Mouse (Mus musculus) right cerebral cortex, adult 18-20 months (tissue): ENCODE measurements at regions not wholly inside any gene's neighbourhood (a gene's known extent, or its start where the extent isn't known, plus 50 kb on each side); places are given as distances from the start of the nearest gene placed in this dataset.
"Not testable (repeated sequence)": the region's sequence is repeated elsewhere in the genome, so short reads cannot be mapped to it uniquely, and the experiment has no call there.

Experiments used
- DNase-seq: peaks from one replicate; pipeline ENCODE4 v3.0.0; 2022; ENCODE audit warnings: mixed read lengths

DNA sequence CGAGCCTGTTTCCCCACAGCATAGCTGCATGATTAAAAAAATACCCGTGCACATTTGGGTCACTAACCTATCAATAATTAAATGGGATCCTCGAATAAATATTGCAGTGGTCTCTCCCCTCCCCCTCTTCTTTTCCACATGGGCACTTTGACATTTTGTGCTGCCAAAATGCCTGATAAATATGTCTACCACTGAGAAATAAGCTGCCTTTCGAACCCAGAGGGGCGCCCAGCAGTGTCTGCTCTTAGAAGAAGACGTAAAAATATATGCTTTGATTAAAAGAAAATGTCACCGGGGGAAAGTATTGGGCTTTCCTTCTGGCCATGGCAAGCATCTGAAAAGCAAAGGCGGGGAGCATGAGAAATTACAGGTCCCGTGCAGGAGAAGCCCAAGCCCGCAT lies 152.6 kb upstream of the Frmd4a start:
- DNase-seq: no peak

GRCm38 (mm10) chr2:3866736-3867135 lies 150.8 kb upstream of the Frmd4a start:
- not testable (repeated sequence) for DNase-seq

DNA sequence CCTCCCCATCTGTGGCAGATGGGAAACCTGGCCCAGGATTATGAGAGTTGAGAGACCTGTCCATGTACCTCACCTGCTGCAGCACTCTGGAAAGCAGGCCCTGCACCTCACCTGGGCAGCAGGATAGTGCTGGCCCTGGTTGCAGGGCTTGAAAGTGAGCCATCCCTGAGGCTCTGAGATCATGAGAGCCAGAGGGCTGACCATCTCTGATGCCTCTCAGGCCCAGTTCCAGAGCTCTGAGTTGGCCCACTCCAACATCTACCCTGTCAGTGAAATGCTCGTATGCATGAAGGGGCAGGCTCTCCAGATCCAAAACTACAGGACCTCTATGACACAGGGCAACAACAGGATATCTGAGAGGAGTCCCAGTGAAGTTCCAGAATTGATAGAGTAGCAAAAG lies 147.8 kb upstream of the Frmd4a start:
- no peak for DNase-seq

GRCm38 (mm10) chr2:3871748-3872147 lies 145.8 kb upstream of the Frmd4a start:
- no peak for DNase-seq

GRCm38 (mm10) chr2:3887000-3887399 lies 130.5 kb upstream of the Frmd4a start:
- no peak for DNase-seq

DNA sequence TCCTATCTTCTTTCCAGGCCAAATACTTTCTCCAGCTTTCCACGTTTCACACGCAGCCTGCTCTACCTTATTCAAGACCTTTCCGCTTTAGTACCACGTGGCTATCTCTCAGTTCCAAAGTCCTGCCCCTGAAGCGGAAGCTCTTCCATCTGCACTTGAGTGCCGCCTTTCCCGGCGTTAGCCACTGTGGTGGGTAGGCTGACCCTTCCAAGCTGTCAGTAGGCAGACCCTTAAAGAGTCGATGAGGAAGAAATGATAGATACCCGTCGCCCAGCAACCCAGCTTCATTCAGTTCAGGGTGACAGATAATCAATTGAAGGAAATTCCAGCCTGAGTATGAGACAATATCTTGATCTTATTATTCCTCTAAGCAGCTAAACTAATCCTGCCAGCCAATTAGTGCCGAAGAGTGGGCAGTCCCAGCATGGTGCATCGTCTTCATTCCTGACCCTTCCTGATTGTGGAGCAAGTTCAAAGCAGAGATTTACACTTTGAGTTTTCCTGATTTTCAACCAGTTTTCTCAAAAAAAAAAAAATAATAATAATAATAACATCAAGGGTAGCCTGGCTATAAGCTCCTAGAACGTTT lies 129.6 kb upstream of the Frmd4a start:
- no peak for DNase-seq

GRCm38 (mm10) chr2:3889381-3889780 lies 128.1 kb upstream of the Frmd4a start:
- no peak for DNase-seq

DNA sequence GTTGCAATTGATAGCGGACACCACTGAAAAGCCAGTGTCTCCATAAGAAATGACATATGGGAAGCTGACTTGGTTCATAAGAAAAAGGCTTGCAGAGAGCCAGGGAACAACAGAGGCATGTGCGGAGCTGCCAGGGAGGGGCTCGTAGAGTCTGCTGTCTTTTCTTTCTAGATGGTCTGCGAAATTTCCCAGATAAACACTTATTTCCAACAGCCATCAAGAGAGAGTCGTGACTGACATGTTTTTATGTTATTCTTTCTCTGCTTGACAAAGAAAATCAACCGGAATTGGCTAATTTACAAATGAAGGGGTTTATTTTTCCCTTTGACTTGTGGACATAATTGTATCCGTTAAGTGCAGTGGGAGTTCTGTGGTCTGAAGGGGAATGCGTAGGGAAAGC lies 127.1 kb upstream of the Frmd4a start:
- no peak for DNase-seq

DNA sequence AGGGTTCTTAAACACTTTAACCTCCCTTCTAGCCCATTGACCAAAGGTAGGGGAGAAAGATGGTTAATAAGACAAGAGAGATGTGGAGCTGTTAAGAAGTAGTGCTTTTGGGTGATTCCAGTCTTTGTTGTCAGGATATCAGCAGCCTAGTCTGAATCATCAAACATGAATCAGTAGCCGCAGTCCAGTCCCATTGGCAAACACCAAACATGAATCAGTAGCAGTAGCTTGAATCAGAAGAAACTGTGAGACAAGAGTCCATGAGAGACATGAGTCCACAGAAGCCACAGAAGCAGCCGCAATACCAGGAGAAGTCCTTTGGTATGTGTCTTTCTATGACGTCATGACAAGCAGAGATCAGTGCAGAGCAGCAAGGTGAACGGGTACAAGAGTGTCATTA lies 110.5 kb upstream of the Frmd4a start:
- DNase-seq: no peak

GRCm38 (mm10) chr2:3908192-3908591 lies 109.3 kb upstream of the Frmd4a start:
- no peak for DNase-seq

DNA sequence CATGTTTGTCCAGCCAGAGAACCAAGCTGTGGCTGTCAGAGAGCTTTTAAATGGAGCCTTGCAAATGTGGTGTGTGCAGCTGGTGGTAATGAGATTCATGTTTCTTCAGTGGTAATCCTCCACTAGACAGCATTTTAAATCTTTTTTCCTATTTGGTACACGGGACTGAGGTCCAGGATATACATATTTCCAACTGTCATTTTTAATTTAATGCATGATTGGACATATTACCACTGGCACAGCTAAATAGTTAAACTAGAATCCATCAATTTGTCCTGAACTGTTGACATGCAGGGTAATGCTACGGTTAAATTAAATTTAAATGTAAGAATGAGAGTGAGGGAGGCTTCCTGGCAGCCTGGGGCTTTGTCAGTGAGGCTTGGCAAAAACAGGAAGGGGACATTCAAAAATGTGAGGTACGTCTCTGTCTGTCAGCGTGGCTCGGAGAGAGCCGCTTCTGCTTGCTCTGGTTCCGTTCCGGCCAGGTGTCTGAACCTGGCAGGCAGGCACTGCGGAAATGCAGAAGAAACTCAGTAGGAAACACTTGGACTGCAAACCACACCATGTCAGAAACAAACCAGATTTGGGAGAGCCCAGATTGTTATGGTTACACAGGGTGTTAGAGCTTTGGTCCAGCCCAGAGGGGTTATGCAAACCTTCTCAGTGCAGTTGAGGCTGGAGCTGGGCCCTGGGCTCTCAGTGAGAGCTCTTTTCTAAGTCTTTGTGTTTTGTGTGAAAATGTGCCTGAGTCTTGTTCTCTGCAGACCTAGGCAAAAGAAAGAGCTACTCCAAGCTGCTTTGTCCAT lies 107.2 kb upstream of the Frmd4a start:
- DNase-seq: no peak

DNA sequence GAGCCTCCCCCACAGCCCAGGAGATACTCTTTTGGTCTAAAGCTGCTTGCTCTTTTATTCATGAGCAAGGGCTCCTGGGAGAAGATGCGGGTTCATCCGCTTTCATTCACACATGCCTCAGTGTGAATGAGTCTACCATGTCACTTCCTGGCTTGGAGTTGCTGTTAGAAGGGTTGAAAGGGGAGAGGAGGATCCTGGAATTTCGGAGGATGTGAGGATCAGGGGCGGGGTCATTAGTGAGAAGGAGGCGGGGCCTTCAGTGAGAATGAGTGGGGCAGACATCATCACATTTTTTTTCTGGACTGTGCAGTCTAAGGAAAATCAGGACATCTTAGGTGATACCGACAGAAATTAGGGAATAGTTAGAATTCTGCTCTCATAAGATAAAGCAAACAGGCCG lies 102.4 kb upstream of the Frmd4a start:
- DNase-seq: no peak

GRCm38 (mm10) chr2:3916365-3916764 lies 101.2 kb upstream of the Frmd4a start:
- no peak for DNase-seq

- DNase-seq: peak; percentile 34
Measured at GRCm38 (mm10) chr2:3918156-3918555, 99.4 kb upstream of the Frmd4a start.

- no peak for DNase-seq
Measured at GRCm38 (mm10) chr2:3919893-3920292, 97.6 kb upstream of the Frmd4a start.

DNA sequence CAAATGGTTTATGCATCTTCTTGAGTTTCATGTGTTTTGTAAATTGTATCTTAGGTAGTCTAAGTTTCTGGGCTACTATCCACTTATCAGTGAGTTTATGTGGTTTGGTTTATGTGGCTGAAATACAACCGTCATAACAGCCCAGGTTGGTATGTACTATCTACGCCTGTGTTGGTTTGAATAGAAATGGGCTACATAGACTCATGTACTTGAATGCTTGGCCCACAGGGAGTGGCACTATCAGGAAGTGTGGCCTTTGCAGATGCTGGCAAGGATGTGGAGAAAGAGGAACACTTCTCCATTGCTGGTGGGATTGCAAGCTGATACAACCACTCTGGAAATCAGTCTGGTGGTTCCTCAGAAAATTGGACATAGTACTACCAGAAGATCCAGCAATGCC lies 96.4 kb upstream of the Frmd4a start:
- not testable (repeated sequence) for DNase-seq

- DNase-seq: no peak
Measured at GRCm38 (mm10) chr2:3922739-3923138, 94.8 kb upstream of the Frmd4a start.

GRCm38 (mm10) chr2:3924696-3925095 lies 92.8 kb upstream of the Frmd4a start:
- no peak for DNase-seq

DNA sequence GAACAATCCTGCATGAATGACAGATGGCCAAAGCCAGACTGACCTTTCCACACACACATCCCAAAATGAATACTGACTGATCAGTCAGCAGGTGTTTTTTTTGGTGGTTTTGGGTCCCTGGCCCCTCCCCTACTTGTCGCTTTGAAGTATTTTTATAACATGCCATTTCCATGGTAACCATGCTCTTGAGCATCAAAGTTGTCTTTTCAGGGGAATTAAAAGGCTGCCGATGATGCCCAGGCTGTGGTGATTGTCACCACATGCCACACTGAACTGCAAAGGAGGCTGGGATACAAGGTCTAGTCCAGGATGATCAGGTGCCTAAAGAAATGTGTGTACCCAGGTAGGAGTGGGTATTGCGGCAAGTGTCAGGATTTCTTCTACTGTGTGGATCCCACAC lies 92.3 kb upstream of the Frmd4a start:
- DNase-seq: no peak

GRCm38 (mm10) chr2:3926129-3926528 lies 91.4 kb upstream of the Frmd4a start:
- DNase-seq: no peak

- no peak for DNase-seq
Measured at GRCm38 (mm10) chr2:3927141-3927810, 90.2 kb upstream of the Frmd4a start.

GRCm38 (mm10) chr2:3927853-3928252 lies 89.7 kb upstream of the Frmd4a start:
- DNase-seq: no peak

DNA sequence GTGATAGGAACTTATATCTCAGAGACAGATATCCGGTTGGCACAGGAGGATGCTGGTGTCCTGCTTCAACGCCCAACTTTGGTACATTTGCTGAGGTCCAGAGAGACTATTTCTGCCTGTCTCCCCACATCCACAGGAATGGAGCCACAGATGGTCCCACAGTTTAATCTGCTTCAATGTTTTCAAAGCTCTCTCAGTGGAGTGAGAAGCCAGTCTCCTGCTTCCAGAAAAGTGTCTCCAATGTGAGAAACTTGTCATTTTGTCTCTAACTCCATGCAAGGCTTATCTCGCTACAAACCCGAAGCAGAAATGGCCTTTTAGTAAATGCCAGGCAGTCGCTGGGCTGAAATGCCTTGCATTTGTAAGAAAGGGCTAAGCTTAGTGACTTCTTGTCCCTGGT lies 86.9 kb upstream of the Frmd4a start:
- no peak for DNase-seq

GRCm38 (mm10) chr2:3940786-3941185 lies 76.7 kb upstream of the Frmd4a start:
- no peak for DNase-seq
